Mouse (Mus musculus) kidney, adult 11 months (tissue): ENCODE measurements around the gene Casz1.

Source experiments
- DNase-seq: peaks from one replicate; pipeline ENCODE4 v3.0.0; 2022

The Casz1 gene

DNA sequence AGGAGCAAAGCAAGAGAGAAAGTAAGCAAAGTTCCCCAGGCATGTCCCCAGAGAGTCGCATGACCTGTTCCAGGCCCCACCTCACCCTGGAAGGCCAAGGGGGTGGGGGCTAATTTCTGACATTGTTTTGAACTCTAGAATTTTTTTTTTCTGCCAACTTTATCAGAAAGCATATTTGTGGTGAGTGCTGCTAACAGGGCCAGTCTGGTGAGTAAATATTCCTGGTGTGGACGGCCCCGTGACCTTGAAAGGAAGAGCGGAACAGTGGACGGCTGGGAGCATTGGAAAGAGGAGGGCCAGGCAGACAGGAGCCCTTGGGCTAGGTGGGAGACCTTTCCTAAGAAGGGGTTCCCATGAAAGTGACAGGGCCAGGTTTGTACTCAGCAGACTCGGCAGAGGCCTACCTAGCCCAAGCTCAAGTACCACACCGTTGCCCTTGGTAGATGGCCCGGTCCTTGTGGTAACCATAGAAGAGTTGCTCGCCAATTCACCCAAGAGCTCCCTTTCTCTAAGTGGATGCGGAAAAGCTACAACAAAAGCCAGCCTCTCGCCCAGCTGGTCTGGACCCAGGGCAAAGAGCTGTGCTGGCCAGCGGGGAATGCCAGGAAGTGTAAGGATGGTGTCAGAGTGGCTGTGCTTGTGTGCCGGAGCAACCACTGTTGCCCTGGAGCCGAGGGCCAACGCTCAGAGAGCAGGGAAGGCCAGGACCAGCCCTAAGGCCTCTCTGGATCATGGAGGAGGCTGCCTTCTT is 104.7 kb downstream of the Casz1 start:
- DNase-seq = peak; percentile 65

DNA sequence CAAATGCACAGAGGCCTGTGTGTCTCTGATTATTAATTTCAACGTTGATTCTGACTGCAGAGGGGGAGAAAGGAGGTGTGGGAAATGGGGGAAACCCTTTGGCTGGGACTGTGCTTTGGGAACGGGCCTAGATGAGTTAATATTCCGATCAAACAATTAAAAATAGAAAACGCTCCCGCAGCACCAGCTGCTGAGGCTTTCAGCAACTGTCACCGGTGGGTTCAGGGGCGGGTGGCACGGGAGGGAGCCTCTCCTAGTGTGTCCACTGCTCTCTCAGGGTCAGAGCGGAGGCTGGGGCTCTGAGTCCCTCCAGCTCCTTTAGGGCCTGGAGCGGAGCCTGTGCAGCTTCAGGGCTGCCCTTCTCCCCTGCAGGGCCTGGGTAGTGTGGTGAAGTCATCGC is 105.3 kb downstream of the Casz1 start:
- DNase-seq = no peak

DNA sequence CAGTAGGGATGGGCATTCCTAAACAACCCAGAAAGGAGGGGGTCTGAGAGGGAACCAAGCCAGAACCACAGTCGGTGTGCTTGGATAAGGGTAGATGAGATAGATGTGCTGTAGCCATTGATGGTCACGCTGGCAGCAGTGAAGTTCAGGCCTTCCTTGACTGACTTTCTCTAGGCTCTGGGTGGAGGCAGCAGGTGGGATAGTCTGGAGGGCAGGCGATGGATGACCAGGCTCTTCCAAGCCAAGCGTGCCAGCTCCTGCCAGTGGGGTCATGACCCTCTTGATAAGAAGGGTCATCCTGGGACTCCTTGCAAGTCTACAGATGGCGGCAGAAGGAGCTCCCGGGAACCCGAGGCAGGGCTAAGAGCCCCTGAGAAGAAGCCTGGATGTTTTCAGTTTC is 107.9 kb downstream of the Casz1 start:
- no peak for DNase-seq

GRCm38 (mm10) chr4:148912826-148913590 is 108.8 kb downstream of the Casz1 start:
- no peak for DNase-seq

DNA sequence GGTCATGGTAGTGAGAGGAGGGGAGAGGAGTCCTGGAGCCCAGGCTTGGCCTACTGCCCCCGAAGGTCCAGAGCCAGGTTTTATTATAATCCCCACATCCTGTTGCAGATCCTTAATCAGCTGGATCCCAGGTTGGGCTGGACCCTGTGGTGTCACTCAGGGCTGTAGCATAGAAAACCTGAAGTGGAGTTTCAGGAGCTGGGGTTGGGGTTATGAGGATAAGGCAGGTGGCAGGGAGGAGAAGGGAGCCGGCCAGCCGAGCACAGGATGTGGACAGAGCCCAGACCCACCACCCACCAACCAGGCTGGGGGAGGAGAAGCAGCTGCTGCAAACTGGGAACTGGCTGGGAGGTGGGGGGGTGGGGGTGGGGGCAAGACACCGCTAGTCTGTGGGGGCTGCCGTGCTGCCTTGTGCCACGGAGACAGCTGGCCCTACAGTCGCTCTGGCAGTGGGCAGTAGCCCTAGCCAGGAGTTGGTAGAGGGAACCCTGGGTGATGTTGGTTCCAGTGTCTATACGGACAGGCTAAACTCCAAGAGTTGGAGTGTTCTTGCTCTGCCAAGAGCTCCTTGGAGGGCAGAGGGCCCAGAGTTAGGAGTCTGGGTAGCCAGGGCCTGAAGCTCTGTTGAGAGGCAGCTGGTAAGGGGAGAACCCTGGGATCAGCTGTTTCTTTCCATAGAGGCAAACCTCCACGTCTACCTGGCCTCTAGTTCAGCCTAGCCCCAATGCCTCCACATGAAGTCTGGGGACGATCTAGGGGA is 110.8 kb downstream of the Casz1 start:
- peak; percentile 74 for DNase-seq

- no peak for DNase-seq
Observed at GRCm38 (mm10) chr4:148915849-148916248, 111.6 kb downstream of the Casz1 start.

GRCm38 (mm10) chr4:148918707-148919447 is 114.6 kb downstream of the Casz1 start:
- peak; percentile 80 for DNase-seq

GRCm38 (mm10) chr4:148920610-148921009 is 116.4 kb downstream of the Casz1 start:
- peak; percentile 65 for DNase-seq

GRCm38 (mm10) chr4:148922221-148922700 is 118.0 kb downstream of the Casz1 start:
- peak; percentile 55 for DNase-seq

- DNase-seq = no peak
Observed at GRCm38 (mm10) chr4:148923414-148923813, 119.2 kb downstream of the Casz1 start.

GRCm38 (mm10) chr4:148923976-148924375 is 119.7 kb downstream of the Casz1 start:
- DNase-seq = no peak

- DNase-seq = no peak
Observed at GRCm38 (mm10) chr4:148925589-148926359, 121.5 kb downstream of the Casz1 start.

DNA sequence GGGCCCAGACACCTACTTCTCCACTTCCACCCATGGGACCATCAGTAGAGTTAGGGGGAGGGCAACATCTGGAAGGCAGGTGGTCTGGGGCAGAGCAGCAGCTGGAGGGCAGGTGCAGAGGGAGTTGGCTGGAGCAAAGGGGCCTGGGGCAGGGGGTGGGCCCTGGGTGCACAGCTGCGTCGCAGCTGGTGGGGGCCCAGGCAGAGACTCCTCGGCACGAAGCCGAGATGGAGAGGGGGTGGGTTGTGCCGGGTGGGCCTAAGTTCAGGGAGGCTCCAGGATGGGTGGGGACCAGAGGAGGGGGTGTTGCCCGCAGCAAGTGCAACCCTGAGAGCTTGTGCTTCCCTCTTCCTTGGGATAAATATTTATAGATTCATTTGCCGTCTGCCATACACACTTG is 122.2 kb downstream of the Casz1 start:
- no peak for DNase-seq

GRCm38 (mm10) chr4:148928316-148928715 is 124.1 kb downstream of the Casz1 start:
- peak; percentile 79 for DNase-seq

- DNase-seq = no peak
Observed at GRCm38 (mm10) chr4:148928876-148929275, 124.6 kb downstream of the Casz1 start.

GRCm38 (mm10) chr4:148930721-148931229 is 126.5 kb downstream of the Casz1 start:
- no peak for DNase-seq

DNA sequence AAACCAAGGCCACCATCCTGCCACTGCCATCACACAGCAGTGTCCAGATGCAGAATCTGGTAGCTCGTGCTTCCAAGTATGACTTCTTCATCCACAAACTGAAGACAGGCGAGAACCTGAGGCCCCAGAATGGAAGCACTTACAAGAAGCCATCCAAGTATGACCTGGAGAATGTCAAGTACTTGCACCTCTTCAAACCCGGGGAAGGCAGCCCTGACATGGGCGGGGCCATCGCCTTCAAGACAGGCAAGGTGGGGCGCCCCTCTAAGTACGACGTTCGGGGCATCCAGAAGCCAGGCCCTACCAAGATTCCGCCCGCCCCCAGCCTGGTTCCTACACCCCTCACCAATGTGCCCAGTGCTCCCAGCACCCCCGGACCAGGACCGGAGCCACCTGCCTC is 128.9 kb downstream of the Casz1 start:
- DNase-seq = no peak

- no peak for DNase-seq
Observed at GRCm38 (mm10) chr4:148935211-148935610, 131.0 kb downstream of the Casz1 start.

DNA sequence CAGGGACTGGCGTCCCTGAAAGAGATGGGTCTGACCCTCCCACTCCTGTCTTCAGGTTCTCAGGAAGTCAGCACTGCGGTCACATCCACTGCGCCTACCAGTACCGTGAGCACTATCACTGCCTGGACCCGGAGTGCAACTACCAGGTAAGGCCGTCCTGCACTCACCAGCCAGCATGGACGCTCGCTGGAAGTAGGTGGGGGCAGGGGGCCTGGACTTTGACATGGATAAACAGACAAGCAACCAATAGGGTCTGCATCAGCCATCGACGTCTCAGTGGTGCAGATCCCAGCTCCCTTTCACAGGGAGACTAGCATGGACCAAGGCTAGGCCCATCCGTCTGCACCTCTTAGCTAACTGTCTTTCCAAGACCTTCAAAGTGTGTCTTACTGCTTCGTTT is 131.9 kb downstream of the Casz1 start:
- no peak for DNase-seq

- DNase-seq = no peak
Observed at GRCm38 (mm10) chr4:148936727-148937126, 132.5 kb downstream of the Casz1 start.

DNA sequence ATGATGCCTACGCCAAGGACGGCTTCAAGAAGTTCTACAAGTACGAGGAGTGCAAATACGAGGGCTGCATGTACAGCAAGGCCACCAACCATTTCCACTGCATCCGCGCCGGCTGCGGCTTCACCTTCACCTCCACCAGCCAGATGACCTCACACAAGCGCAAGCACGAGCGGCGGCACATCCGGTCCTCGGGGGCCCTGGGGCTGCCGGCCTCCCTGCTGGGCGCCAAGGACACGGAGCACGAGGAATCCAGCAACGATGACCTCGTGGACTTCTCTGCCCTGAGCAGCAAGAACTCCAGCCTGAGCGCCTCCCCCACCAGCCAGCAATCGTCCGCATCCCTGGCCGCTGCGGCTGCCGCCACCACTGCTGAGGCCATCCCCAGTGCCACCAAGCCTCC is 134.3 kb downstream of the Casz1 start:
- DNase-seq = no peak
